Mouse (Mus musculus): ENCODE data around the gene Stard13.

GRCm38 (mm10) chr5:151022026-151022425, 211.6 kb downstream of the Stard13 start:
- no peak for TF ChIP-seq CTCF (IDR thresholded peaks at IDR 0.05; ENCODE audit: low read depth, low read length)
- TF ChIP-seq POLR2A (IDR thresholded peaks at IDR 0.05; ENCODE audit: extremely low read depth, insufficient read depth, low read length): no peak
